Mouse (Mus musculus): ENCODE measurements around the gene Rnf115. TPM values are rescaled to one million over a fixed set of nuclear protein-coding genes. Genes with fewer than 3 reads are reported as not detected.
"Not testable (repeated sequence)": the region's sequence is repeated elsewhere in the genome, so short reads cannot be mapped to it uniquely, and the experiment has no call there.

The Rnf115 gene
- total RNA-seq, 2 experiments from 2014 or later, result 20.7 to 23.2 TPM

- intact Hi-C loops (cut with DNase I), result loop anchor here (5.0 kb wide), 2 partner anchors 39 to 59 kb away; partner anchors contain the start of gene Itga10
- DNase-seq, result no peak
These were observed 21.2 kb upstream of the Rnf115 start for GRCm38 (mm10) chr3:96706217-96706616.

- intact Hi-C loops (cut with DNase I), result loop anchor here (5.0 kb wide), 2 partner anchors 40 to 60 kb away; partner anchors contain the start of gene Itga10
These were observed 20.5 kb upstream of the Rnf115 start for GRCm38 (mm10) chr3:96706984-96707383.

GRCm38 (mm10) chr3:96707903-96708683 lies 19.4 kb upstream of the Rnf115 start, which contains the start of gene Nudt17:
Nudt17 (minus strand) TSS chr3:96708562.
- intact Hi-C loops (cut with DNase I), result loop anchor here (2.0 to 5.0 kb wide), 3 partner anchors 41 to 161 kb away; partner anchors contain the start of gene Itga10
- DNase-seq, result peak; percentile 91 to 96

More at GRCm38 (mm10) chr3:96706984-96707383, 20.5 kb upstream of the Rnf115 start:
- no peak for DNase-seq

GRCm38 (mm10) chr3:96708684-96709064 lies 18.8 kb upstream of the Rnf115 start:
- intact Hi-C loops (cut with DNase I), result loop anchor here (2.0 to 5.0 kb wide), 3 partner anchors 41 to 162 kb away; partner anchors contain the start of gene Itga10
- DNase-seq, result no peak

GRCm38 (mm10) chr3:96714286-96714685 lies 13.2 kb upstream of the Rnf115 start:
- intact Hi-C loops (cut with DNase I), result no loop called here
- DNase-seq, result no peak

GRCm38 (mm10) chr3:96715854-96716253 lies 11.6 kb upstream of the Rnf115 start:
- intact Hi-C loops (cut with DNase I), result no loop called here
- DNase-seq, result no peak

- peak in 1 of 2 experiments; percentile 44 for DNase-seq
- intact Hi-C loops (cut with DNase I), result no loop called here
These were observed 8.3 kb upstream of the Rnf115 start for GRCm38 (mm10) chr3:96719173-96719572.

GRCm38 (mm10) chr3:96727828-96728633 lies 567 bp downstream of the Rnf115 start:
- intact Hi-C loops (cut with DNase I), result loop anchor here (5.0 kb wide), 1 partner anchor 84 kb away; no protein-coding TSS in a partner anchor
- DNase-seq, result no peak

GRCm38 (mm10) chr3:96728634-96729402 lies 1.4 kb downstream of the Rnf115 start:
- DNase-seq, result no peak
- intact Hi-C loops (cut with DNase I), result loop anchor here (5.0 kb wide), 1 partner anchor 83 kb away; no protein-coding TSS in a partner anchor

GRCm38 (mm10) chr3:96729403-96729784 lies 1.9 kb downstream of the Rnf115 start:
- no peak for DNase-seq
- intact Hi-C loops (cut with DNase I), result loop anchor here (5.0 kb wide), 1 partner anchor 83 kb away; no protein-coding TSS in a partner anchor

GRCm38 (mm10) chr3:96730785-96731184 lies 3.3 kb downstream of the Rnf115 start:
- no peak for DNase-seq
- intact Hi-C loops (cut with DNase I), result loop anchor here (10.0 kb wide), 1 partner anchor 154 kb away; no protein-coding TSS in a partner anchor

- intact Hi-C loops (cut with DNase I), result loop anchor here (10.0 kb wide), 1 partner anchor 151 kb away; no protein-coding TSS in a partner anchor
These were observed 6.5 kb downstream of the Rnf115 start for GRCm38 (mm10) chr3:96733984-96734383.

GRCm38 (mm10) chr3:96735200-96735599 lies 7.7 kb downstream of the Rnf115 start:
- intact Hi-C loops (cut with DNase I), result loop anchor here (5.0 to 10.0 kb wide), 2 partner anchors 42 to 150 kb away; no protein-coding TSS in a partner anchor
- no peak for DNase-seq

More at GRCm38 (mm10) chr3:96733984-96734383, 6.5 kb downstream of the Rnf115 start:
- DNase-seq, result no peak

- DNase-seq, result no peak
- intact Hi-C loops (cut with DNase I), result loop anchor here (5.0 to 10.0 kb wide), 2 partner anchors 40 to 148 kb away; no protein-coding TSS in a partner anchor
These were observed 9.7 kb downstream of the Rnf115 start for GRCm38 (mm10) chr3:96737013-96737740.

- DNase-seq, result no peak
- intact Hi-C loops (cut with DNase I), result loop anchor here (5.0 to 10.0 kb wide), 2 partner anchors 39 to 147 kb away; no protein-coding TSS in a partner anchor
These were observed 10.5 kb downstream of the Rnf115 start for GRCm38 (mm10) chr3:96737995-96738394.

- DNase-seq; intact Hi-C loops (cut with DNase I): not testable (repeated sequence)
These were observed 12.8 kb downstream of the Rnf115 start for GRCm38 (mm10) chr3:96740279-96740678.

- intact Hi-C loops (cut with DNase I), result no loop called here
- DNase-seq, result no peak
These were observed 16.9 kb downstream of the Rnf115 start for GRCm38 (mm10) chr3:96744348-96744747.

GRCm38 (mm10) chr3:96746829-96747228 lies 19.4 kb downstream of the Rnf115 start:
- no peak for DNase-seq
- intact Hi-C loops (cut with DNase I), result no loop called here

GRCm38 (mm10) chr3:96755935-96756334 lies 28.5 kb downstream of the Rnf115 start:
- intact Hi-C loops (cut with DNase I), result no loop called here
- no peak for DNase-seq

Measured in heart, postnatal 14 days (tissue).